Mouse (Mus musculus): ENCODE measurements around the gene Olfr395.
"Not testable (repeated sequence)": the region's sequence is repeated elsewhere in the genome, so short reads cannot be mapped to it uniquely, and the experiment has no call there.

Gene Olfr395

DNA sequence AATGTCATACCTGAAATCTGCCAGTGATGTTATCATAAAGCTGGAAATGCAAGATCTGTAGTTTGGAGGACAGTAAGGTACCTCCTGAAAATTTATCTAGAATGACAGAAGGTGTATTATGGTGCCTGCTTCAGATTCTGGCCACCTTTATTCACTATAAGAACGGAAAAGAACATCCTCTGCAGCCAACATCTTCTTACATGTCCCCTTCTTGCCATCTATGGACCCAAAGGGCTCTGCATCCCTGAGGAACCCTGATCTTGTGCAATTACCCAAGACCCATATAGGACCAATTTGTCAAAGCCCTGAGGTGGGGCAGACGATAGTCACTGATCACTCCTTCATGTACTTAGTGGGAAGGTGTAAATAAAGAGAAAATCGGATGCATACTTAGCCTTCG, at the start of gene Olfr395:
Gene Olfr395 (minus strand): TSS at position 101 of the 400 bp plus-strand sequence.
- DNase-seq (ENCODE audit: low spot score) = not testable (repeated sequence)

DNA sequence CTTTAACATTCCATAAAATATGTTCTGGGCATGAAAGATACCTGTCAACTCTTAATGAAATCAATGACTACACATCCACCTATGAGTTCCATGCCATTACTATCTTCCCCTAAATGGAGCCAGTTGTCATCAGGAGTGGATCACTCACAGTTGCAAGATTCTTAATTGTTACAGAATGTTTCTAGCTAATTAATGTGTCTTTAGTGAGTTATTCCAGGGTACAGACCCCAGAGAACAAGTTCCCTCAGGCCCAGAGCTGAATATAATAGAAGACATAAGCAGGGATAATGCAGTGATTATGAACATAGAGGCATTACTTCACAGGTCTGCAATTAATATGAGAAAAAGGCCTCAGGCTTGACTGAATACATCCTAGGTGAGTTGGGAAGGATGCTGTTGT, 27.3 kb upstream of the Olfr395 start, which contains the start of gene Olfr23:
Gene Olfr23 (plus strand): TSS at position 301 of the 400 bp plus-strand sequence.
- no peak for DNase-seq (ENCODE audit: low spot score)

DNA sequence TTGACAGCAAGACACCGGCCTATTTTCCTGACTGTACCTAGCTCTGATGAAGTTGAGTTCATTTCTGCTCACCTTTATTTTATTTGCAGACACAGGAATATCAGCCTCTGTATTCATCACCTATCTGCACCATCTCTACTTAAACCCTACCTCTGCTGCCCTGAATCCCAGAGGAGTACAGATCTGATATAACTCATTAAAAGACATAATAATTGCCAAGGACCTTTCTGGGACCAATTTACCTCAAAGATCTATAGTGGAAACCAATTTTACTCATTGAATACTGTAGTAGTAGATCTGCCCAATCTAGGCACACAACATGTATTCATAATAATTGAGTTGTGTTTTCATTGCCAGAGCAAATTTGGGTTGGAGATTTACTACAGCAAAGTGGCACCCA, 18.4 kb downstream of the Olfr395 start, which contains the start of gene Olfr394:
Gene Olfr394 (minus strand): TSS at position 101 of the 400 bp plus-strand sequence.
- DNase-seq (ENCODE audit: low spot score) = no peak

Measured in layer of hippocampus, adult 11-12 months (tissue).